Mouse (Mus musculus) bone marrow macrophage, adult 2 months (primary cell): ENCODE data around the gene Ptpre.
"Not testable (repeated sequence)": the region's sequence is repeated elsewhere in the genome, so short reads cannot be mapped to it uniquely, and the experiment has no call there.

Source experiments
- CTCF ChIP-seq: IDR thresholded peaks from 2 replicates; pipeline ENCODE4 v1.5.1; 2012; ENCODE audit warnings: low read depth, mild to moderate bottlenecking, low read length, moderate library complexity
- POLR2A ChIP-seq: IDR thresholded peaks from 2 replicates; pipeline ENCODE4 v1.6.1; 2012; ENCODE audit warnings: mild to moderate bottlenecking, low read depth, low read length, borderline replicate concordance

- TF ChIP-seq CTCF, POLR2A: not testable (repeated sequence)
These were observed 79.2 kb downstream of the Ptpre start for GRCm38 (mm10) chr7:135616479-135616878.
